Mouse (Mus musculus) forelimb bud, embryonic 11.5 days (tissue): ENCODE results near the gene Klf2.

Experiments
- DNase-seq: peaks from one replicate; pipeline ENCODE4 v3.0.0-alpha.2; 2012; ENCODE audit warnings: low read depth, low spot score

Gene Klf2

GRCm38 (mm10) chr8:72305210-72305905, 13.5 kb upstream of the Klf2 start, which contains the start of gene Gm10282:
TSS of gene Gm10282 (minus strand) at chr8:72305260.
- DNase-seq, result no peak

DNA sequence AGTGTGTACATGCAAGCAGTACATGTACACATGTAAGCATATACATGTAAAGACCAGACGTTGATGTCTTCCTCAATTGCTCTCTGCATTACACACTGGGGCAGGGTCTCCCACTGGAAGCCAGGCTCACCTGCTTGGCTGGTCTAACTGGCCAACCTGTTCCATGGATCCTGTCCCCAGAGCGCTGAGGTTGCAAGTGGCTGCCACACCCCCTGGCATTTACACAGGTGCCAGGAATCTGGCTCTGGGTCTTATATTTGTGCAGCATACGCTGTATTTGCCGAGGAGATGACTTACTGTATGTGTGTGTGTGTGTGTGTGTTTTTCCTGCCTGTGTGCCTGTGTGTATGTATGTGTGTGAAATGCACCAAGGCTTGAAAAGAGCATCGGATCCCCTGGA, 11.9 kb upstream of the Klf2 start:
- DNase-seq, result no peak

GRCm38 (mm10) chr8:72308276-72308675, 10.6 kb upstream of the Klf2 start:
- DNase-seq, result no peak

GRCm38 (mm10) chr8:72310849-72311506, 7.9 kb upstream of the Klf2 start:
- DNase-seq, result no peak

DNA sequence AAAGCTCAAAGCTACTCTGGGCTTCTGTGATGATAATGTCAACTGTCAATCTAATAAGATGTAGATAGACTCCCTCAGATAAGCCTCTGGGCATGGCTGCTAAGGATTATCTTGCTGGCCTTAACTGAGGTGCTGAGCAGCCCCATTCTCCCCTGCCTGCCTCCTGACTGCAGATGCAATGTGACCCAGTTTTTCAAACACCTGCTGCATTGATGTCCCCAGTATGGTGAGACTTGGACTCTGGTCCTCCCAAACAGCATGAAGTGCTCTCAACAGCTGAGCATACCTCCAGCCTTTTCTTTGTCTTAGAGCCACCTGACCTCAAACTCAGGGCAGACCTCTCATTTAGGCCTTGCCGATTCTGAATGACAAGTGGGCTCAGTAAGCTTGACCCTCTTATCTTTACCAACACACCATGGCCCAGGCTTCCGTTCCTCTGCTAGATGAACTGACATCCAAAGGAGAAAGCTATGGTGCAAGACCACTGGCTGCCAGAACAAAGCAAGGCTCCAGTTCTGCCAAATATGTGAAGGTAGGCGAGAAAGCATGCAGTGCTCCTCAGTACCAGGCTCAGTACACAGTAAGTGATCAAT, 5.8 kb upstream of the Klf2 start:
- no peak for DNase-seq

GRCm38 (mm10) chr8:72316053-72316695, 2.7 kb upstream of the Klf2 start:
- DNase-seq, result no peak

GRCm38 (mm10) chr8:72317741-72318301, 1.0 kb upstream of the Klf2 start:
- no peak for DNase-seq

- no peak for DNase-seq
Measured at GRCm38 (mm10) chr8:72319397-72319796, 564 bp downstream of the Klf2 start.

- DNase-seq, result no peak
Measured at GRCm38 (mm10) chr8:72319921-72320802, 1.3 kb downstream of the Klf2 start.

DNA sequence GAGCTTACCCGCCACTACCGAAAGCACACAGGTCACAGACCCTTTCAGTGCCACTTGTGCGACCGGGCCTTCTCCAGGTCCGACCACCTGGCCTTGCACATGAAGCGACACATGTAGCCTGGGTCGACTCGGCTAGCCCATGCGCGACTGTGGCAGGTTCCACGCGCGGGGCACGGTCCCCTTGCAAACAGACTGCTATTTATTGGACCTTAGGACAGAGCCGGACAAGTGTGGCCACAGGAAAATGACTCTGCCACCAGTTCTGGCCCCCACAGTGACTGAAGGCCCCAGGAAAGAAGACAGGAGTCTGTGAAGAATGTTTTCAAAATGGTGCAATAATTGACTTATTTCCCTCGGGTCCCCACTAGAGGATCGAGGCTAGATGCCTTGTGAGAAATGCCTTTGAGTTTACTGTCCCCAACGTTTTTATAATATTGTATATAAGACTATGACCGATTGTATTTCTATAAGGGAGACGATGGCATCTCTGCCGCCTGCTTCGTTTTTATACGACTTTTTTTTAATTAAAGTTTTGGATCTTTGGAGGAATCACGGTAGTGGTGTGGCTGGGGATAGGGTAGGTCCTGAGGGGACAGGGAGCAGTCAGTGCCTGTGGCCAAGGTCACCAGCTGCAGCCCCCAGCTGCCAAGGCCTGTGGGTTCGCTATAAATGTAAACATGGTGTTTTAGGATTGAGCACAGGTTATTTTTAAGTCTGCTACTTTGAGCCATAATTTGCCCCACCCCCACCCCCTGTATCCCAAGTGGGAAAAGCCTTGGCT, 2.2 kb downstream of the Klf2 start:
- DNase-seq, result no peak

DNA sequence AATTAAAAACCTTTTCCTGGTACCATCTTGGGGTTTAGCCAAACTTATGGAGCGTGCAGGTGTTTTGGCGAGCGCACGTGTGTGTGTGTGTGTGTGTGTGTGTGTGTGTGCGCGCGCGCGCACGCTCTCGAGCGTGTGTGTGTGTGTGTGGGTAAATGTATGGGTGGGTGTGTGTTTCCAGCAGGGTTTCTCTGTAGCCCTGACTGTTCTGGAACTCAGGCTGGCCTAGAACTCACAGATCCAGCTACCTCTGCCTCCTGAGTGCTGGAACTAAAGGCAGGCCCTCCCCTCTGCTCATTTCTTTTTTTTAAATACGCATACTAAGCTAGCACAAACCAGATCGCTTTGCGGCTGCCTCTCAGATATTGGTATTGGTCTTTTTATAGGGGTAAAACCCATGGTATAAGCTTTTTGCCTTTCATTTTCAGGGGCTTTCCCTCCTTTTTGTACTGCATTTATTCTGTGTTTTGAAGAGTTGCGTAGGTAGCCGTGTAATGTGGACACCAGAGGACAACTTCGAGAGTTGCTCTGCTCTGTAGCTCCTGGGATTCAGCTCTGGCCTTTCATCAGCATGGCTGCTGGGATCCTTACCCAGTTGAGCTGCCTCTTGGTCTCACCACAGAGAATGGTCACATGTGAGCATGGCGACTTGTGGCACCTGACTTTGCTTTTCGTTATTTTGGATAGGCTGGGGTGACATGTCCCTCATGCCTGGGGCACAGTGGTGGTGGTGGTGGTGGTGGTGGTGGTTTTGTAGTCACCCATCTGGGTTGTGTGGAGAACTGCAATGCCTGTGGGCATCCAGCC, 3.0 kb downstream of the Klf2 start:
- DNase-seq, result no peak

DNA sequence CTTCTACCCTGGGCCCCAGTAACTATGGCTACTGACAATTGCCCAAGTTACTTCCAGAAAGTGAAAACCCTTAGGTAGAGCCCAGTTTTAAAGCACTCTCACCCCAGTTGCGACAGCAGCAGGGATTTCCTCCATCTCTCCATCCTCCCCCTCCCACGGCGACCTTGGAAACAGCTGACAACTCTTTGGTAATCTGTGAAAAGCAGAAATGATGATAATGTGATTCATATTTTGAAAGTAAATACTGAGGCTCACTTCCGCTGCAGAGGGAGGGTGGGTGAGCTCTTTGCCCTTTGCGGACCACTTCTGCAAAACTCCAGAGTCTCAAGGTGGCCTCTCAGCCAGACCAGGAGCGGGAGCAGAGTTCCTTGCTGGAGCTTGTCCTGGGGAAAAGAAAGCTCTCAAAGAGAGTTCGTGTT, 3.6 kb downstream of the Klf2 start:
- DNase-seq, result no peak

- no peak for DNase-seq
Measured at GRCm38 (mm10) chr8:72323131-72323725, 4.4 kb downstream of the Klf2 start.

DNA sequence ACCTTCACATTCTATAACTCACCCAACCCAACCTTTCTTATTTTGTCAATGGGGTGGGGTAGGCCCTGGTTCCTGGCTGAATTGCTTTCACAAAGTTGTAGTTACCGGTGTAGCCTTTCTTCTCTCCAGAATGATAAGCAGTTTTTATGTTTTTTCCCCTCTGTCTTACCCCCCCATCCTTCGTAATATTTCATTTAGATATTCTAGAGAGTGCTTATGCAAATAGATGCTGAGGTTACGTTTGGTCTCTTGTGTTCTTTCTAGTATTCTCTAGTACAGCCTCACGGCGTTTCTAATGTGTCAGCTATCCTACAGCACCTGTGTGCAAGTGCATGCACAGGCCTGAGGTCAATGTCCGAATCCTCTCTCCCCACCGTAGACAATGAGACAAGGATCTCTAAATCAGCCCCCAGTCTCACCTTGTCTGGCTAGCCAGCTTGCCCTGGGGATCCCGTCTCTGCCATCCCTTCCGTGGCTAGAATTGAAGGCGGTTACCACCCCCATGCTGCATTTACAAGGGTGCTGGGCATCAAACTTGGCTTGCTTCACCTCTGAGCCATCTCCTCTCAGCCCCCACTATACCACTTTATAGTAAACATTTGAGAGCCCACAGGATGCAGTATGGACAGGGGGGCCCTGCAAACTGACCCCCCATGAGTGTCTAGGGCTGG, 5.3 kb downstream of the Klf2 start:
- no peak for DNase-seq

GRCm38 (mm10) chr8:72324708-72325107, 5.9 kb downstream of the Klf2 start:
- no peak for DNase-seq

DNA sequence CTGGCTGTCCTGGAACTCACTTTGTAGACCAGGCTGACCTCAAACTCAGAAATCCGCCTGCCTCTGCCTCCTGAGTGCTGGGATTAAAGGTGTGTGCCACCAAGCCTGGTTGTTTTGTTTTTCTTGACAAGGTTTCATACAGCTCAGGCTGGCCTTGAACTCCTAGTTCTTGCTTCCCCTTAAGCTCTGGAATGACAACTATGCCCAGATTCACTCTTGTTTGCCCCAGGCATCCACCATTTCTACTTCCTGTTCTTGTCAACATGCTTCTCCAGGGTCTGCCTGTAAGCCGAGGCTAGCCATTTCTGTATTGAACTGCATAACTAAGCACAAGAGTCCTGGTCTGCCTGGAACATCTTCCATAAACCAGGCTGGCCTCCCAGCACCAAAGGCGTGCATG, 10.3 kb downstream of the Klf2 start:
- no peak for DNase-seq

GRCm38 (mm10) chr8:72330806-72331516, 12.1 kb downstream of the Klf2 start:
- DNase-seq, result no peak

DNA sequence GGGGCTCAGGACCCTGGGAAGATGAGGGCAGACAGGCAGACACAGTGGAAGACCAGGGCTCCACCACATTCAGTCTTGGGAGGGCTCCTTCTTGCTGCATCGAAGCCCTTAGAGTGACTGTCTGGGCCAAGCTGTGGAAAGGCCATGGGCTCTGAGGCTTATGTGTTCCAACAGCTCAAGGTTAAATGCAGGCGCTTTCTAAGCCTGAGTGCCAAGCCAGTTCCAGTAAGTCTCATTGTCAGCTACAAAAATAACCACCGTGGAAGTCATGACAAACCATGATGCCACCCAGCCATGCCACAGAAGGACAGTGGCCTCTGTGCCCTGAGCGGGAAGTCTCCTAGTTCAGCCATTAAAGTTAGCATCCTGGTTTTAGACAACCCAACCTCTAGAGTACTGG, 12.8 kb downstream of the Klf2 start:
- no peak for DNase-seq
